ENCODE assay signal across 10 mouse cellular contexts in genomic region chr5:148360922-148361758, GRCm38 (mm10). TPM values are rescaled to one million over a fixed set of nuclear protein-coding genes. Genes with fewer than 3 reads are reported as not detected.
DNase-seq lines count a peak whose midpoint lies in the region; ATAC-seq and TF ChIP-seq lines count a peak whose summit lies in the region.
"Had no signal": no experiment of that assay in that cellular context is flagged by ENCODE, and none has a peak within 500 bp of the region (broad histone marks: within the 10 kb centered on the region; RNA-seq: fewer than 3 reads in every experiment).

No protein-coding gene starts in this region.

- H3K9me3 ChIP-seq in intestine, embryonic 15.5 days: no peaks in the 10 kb centered on the region
- no peaks in the 10 kb centered on the region for H3K9me3 ChIP-seq in liver, postnatal 0 days (ENCODE audit: low read length)
- H3K9me3 ChIP-seq: midbrain, embryonic 15.5 days had no signal

- no peak for TF ChIP-seq CTCF in liver, postnatal 0 days (IDR thresholded peaks at IDR 0.05; ENCODE audit: low read depth)

- TF ChIP-seq EP300 in liver, postnatal 0 days (IDR thresholded peaks at IDR 0.05; ENCODE audit: low read depth): no peak

- WGBS in intestine, embryonic 15.5 days: 43% methylated on average over 16 of the region's 16 CpGs
- WGBS in liver, postnatal 0 days (ENCODE audit: insufficient replicate concordance): 45% methylated on average over 16 of the region's 16 CpGs

- DNase-seq in 416B (ENCODE audit: low read depth): peak; percentile 32
- peak; percentile 76 for DNase-seq in adrenal gland, adult 8-10 months
- DNase-seq in liver, postnatal 0 days: peak; percentile 41
- no peak for DNase-seq in left cerebral cortex, adult 18-20 months (ENCODE audit: low spot score in 2 of 2)
- no peak for DNase-seq in testis, postnatal 10 days (ENCODE audit: low spot score)
- no peak for DNase-seq in spleen, adult 18-20 months
- no peak for DNase-seq in right cerebral cortex, adult 2 months (ENCODE audit: low spot score in 2 of 2)

- no peak overlapping the region for H3K4me3 ChIP-seq in intestine, embryonic 15.5 days (replicated peaks)
- H3K4me3 ChIP-seq in liver, postnatal 0 days (ENCODE audit: low read depth, low read length): no peak overlapping the region
- H3K4me3 ChIP-seq: midbrain, embryonic 15.5 days had no signal

- peak; percentile 94 for ATAC-seq in intestine, embryonic 15.5 days
- 0 out of 2 replicates have a peak, but pooled peaks have one; percentile 40 for ATAC-seq in liver, postnatal 0 days
- ATAC-seq: activated CD4-positive, CD25-positive, alpha-beta regulatory T cell, adult 4 months; midbrain, embryonic 15.5 days had no signal

- H3K4me2 ChIP-seq in intestine, embryonic 15.5 days (replicated peaks): peak overlapping the region; percentile 47
- H3K4me2 ChIP-seq in liver, postnatal 0 days (ENCODE audit: low read depth, low read length): no peak overlapping the region; the same call in 1 of the 2 replicates
- H3K4me2 ChIP-seq: midbrain, embryonic 15.5 days had no signal

- peak overlapping the region; percentile 76 for H3K27ac ChIP-seq in intestine, embryonic 15.5 days
- no peak overlapping the region for H3K27ac ChIP-seq in liver, postnatal 0 days (ENCODE audit: low read depth)
- H3K27ac ChIP-seq: midbrain, embryonic 15.5 days had no signal

- H3K27me3 ChIP-seq in intestine, embryonic 15.5 days (replicated peaks): no peaks in the 10 kb centered on the region
- H3K27me3 ChIP-seq in liver, postnatal 0 days (ENCODE audit: insufficient read depth, low read length): no peaks in the 10 kb centered on the region
- H3K27me3 ChIP-seq: midbrain, embryonic 15.5 days had no signal

- H3K4me1 ChIP-seq in intestine, embryonic 15.5 days (replicated peaks): peaks cover 12% of the 10 kb centered on the region; the same call in 1 of the 2 replicates
- H3K4me1 ChIP-seq in liver, postnatal 0 days (ENCODE audit: insufficient read depth): peaks cover 3% of the 10 kb centered on the region
- H3K4me1 ChIP-seq: midbrain, embryonic 15.5 days had no signal

- 0 out of 2 replicates have a peak, but pooled peaks cover 9% of the 10 kb centered on the region for H3K36me3 ChIP-seq in intestine, embryonic 15.5 days
- no peaks in the 10 kb centered on the region; the same call in none of the 2 replicates for H3K36me3 ChIP-seq in liver, postnatal 0 days (replicated peaks; ENCODE audit: insufficient read depth, low read length)
- H3K36me3 ChIP-seq: midbrain, embryonic 15.5 days had no signal

- H3K9ac ChIP-seq in intestine, embryonic 15.5 days: no peak overlapping the region
- no peak overlapping the region for H3K9ac ChIP-seq in liver, postnatal 0 days (replicated peaks)
- H3K9ac ChIP-seq: midbrain, embryonic 15.5 days had no signal

RNA-seq across cellular contexts. Expression of gene Slc7a1, which starts 38.6 kb away (rescaled TPM):
- total RNA-seq in adrenal gland, adult 8-10 months (2022): 100 to 1,000 TPM in 2 of 4 experiments, 10 to 100 TPM in 2; 86.6 to 129 (median 106) TPM
- 26.5 and 28.8 TPM in 2 replicates for polyA plus RNA-seq in intestine, embryonic 15.5 days (2015; fragmentation: Nextera tagmentation; extraction: Ambion mirVana)
- polyA plus RNA-seq in liver, postnatal 0 days (2015; fragmentation: Nextera tagmentation; extraction: Ambion mirVana): 6.4 and 6.5 TPM in 2 replicates
- 10 to 100 TPM; 27.6 to 29.3 TPM for total RNA-seq in left cerebral cortex, adult 18-20 months (2021)

Comparison
In these comparisons a context has a peak if more than half of its experiments do, and no peak if none do; other contexts are left out.
1. DNase-seq: peak in 416B (single experiment), adrenal gland, adult 8-10 months (single experiment) and liver, postnatal 0 days (single experiment); none in left cerebral cortex, adult 18-20 months (0 of 2), testis, postnatal 10 days (single experiment), spleen, adult 18-20 months (0 of 2) and right cerebral cortex, adult 2 months (0 of 2).